Mouse (Mus musculus) embryonic facial prominence, embryonic 13.5 days (tissue): Measurements from ENCODE around the gene 2210407C18Rik. TPM values are rescaled to one million over a fixed set of nuclear protein-coding genes. Genes with fewer than 3 reads are reported as not detected.

Experiments used
- ATAC-seq: fragments of 200-750 bp; cut with Nextera tagmentation; 2 replicates; pipeline ENCODE4 v1.8.0; 2017; ENCODE audit warnings: low read depth; ENCODE audit not compliant: insufficient number of reproducible peaks, insufficient read depth, low FRiP score, low TSS enrichment
- H3K27ac ChIP-seq: fragments of 300-500 bp; sonication (generic); 2 replicates; pipeline ENCODE4 v1.5.1; 2015; ENCODE audit warnings: moderate library complexity, mild to moderate bottlenecking, inconsistent platforms
- H3K27me3 ChIP-seq: fragments of 300-500 bp; sonication (generic); 2 replicates; pipeline ENCODE4 v1.6.1; 2015; ENCODE audit warnings: mild to moderate bottlenecking, inconsistent platforms
- H3K36me3 ChIP-seq: fragments of 300-500 bp; sonication (generic); 2 replicates; pipeline ENCODE4 v1.6.1; 2015; ENCODE audit warnings: mild to moderate bottlenecking, inconsistent platforms
- H3K4me1 ChIP-seq: fragments of 300-500 bp; sonication (generic); 2 replicates; pipeline ENCODE4 v1.6.1; 2015; ENCODE audit warnings: inconsistent platforms
- H3K4me2 ChIP-seq: fragments of 300-500 bp; sonication (generic); 2 replicates; pipeline ENCODE4 v1.6.1; 2015; ENCODE audit warnings: moderate library complexity, mild to moderate bottlenecking, inconsistent platforms
- H3K4me3 ChIP-seq: fragments of 300-500 bp; sonication (generic); 2 replicates; pipeline ENCODE4 v1.5.1; 2015; ENCODE audit warnings: mild to moderate bottlenecking, inconsistent platforms
- H3K9ac ChIP-seq: fragments of 300-500 bp; sonication (generic); 2 replicates; pipeline ENCODE4 v1.6.1; 2015; ENCODE audit warnings: mild to moderate bottlenecking, inconsistent platforms
- H3K9me3 ChIP-seq: fragments of 300-500 bp; sonication (generic); 2 replicates; pipeline ENCODE4 v1.6.1; 2016; ENCODE audit warnings: inconsistent platforms
- WGBS: fragments of 180-500 bp; shearing (Covaris S2); methylation state at CpG from one replicate; pipeline ENCODE4 v1.1.7; 2015; ENCODE audit warnings: mixed read lengths; 5-methylcytosine and 5-hydroxymethylcytosine counted together
- polyA plus RNA-seq: library from polyadenylated mRNA; unstranded; fragments of >200 nt; fragmentation: Nextera tagmentation; extraction: Ambion mirVana; gene quantifications from 2 replicates; pipeline ENCODE4 v1.2.1, GENCODE M21; 2015

2210407C18Rik gene
- polyA plus RNA-seq, 1 experiment from 2014 or later, result not detected

DNA sequence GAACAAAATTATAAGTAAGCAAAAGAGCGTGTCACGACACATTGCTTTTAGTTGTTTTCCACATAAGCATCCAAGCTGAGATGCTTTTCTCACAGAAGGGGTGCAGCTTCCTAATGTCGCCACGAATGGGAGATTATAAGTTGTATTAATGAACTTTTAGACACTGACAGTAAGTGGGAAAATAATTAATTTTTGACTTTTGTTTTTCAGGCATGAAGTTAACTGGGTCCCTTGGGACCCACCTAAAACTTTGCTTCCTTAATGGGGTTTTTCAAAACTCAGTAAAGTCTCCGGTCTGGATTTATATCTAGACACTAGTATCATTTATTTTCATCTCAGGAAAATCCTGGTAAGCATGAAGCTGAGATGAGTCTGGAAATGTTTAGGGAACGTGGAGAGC lies 21.1 kb downstream of the 2210407C18Rik start, which contains the start of gene Olfr324:
Gene Olfr324 (plus strand): TSS at position 301 of the 400 bp plus-strand sequence.
- 70% methylated on average over 6 of the region's 6 CpGs for WGBS
- no peak within 1 kb of the TSS for H3K4me3 ChIP-seq

DNA sequence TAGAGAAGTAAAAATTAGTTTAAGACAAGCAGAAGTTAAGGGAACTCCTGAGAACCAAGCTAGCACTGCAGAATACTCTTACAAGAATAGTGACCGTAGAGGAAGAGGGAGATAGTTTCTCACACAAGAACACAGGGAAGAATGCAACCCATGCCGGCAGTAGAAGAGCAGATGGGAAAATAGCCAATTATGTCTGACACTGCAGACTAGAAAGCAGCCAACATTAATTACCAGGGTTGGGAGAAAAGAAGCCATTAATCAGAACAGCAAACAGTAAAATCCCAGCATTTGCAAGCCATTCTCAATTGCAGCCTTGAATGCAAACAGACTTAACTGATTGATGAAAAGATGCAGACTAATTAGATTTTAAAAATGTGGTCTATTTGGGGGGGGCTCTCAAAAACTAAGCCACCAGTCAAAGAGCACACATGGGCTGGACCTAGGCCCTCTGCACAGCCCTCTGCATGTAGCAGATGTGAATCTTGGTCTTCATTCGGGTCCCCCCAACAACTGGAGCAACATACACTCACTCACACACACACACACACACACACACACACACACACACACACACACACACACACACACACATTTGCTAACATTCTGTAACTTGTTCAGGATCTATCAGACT lies 27.1 kb downstream of the 2210407C18Rik start:
- no peak overlapping the region for H3K9ac ChIP-seq
- H3K9me3 ChIP-seq, result no peaks in the 10 kb centered on the region
- no peak overlapping the region for H3K27ac ChIP-seq
- no peak for ATAC-seq
- H3K4me3 ChIP-seq, result no peak overlapping the region
- no peaks in the 10 kb centered on the region for H3K36me3 ChIP-seq
- WGBS, result 45% methylated on average over 3 of the region's 3 CpGs
- no peaks in the 10 kb centered on the region; the same call in 1 of the 2 replicates for H3K27me3 ChIP-seq
- H3K4me1 ChIP-seq, result no peaks in the 10 kb centered on the region
- H3K4me2 ChIP-seq, result no peak overlapping the region

More for the DNA sequence above, 21.1 kb downstream of the 2210407C18Rik start, which contains the start of gene Olfr324:
- ATAC-seq, result no peak
- Histone ChIP-seq H3K27me3 (no peaks in the 10 kb centered on the region), H3K4me2 (no peak within 1 kb of the TSS), H3K4me1 (no peaks in the 10 kb centered on the region), H3K27ac (no peak within 1 kb of the TSS), H3K9ac (no peak within 1 kb of the TSS), H3K36me3 (no peaks in the 10 kb centered on the region), H3K9me3 (no peaks in the 10 kb centered on the region)

DNA sequence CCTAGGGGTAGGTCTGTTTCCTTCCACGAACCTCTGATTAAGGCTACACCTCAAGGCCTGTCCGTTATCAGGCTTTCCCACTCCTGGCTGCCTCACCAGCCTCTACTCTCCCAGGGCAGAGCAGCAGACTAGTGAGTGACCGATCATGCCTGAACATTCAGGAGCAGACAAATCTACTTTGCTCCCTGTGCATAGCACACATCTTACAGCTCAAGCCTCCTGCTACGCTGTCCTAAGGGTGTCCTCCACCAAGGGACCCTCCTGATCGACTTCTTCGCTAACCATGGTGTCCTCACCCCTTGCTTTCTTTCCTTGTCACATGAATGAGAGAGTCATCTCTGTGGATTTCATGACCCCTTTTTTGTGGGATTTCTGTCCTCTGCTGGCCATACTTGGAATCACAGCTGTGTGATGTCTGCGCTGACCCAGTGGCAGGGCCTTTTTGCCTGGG lies 28.0 kb downstream of the 2210407C18Rik start:
- H3K27ac ChIP-seq, result no peak overlapping the region
- 71% methylated on average over 7 of the region's 7 CpGs for WGBS
- no peaks in the 10 kb centered on the region for H3K36me3 ChIP-seq
- no peak overlapping the region for H3K4me3 ChIP-seq
- ATAC-seq, result no peak
- H3K9ac ChIP-seq, result no peak overlapping the region
- H3K9me3 ChIP-seq, result no peaks in the 10 kb centered on the region
- no peak overlapping the region for H3K4me2 ChIP-seq
- H3K4me1 ChIP-seq, result no peaks in the 10 kb centered on the region
- no peaks in the 10 kb centered on the region; the same call in 1 of the 2 replicates for H3K27me3 ChIP-seq

- WGBS, result 75% methylated on average over 8 of the region's 8 CpGs
These were observed 37.2 kb downstream of the 2210407C18Rik start for GRCm38 (mm10) chr11:58578636-58579035.

GRCm38 (mm10) chr11:58577430-58577829 lies 38.4 kb downstream of the 2210407C18Rik start, which contains the start of gene Olfr325:
TSS of gene Olfr325 (plus strand) at chr11:58577730.
- ATAC-seq, result no peak
- 84% methylated on average over 1 of the region's 1 CpGs for WGBS
- Histone ChIP-seq H3K36me3 (no peaks in the 10 kb centered on the region), H3K9ac (no peak within 1 kb of the TSS), H3K9me3 (no peaks in the 10 kb centered on the region), H3K27me3 (0 out of 2 replicates have a peak, but pooled peaks cover 6% of the 10 kb centered on the region), H3K4me3 (no peak within 1 kb of the TSS), H3K4me1 (no peaks in the 10 kb centered on the region), H3K4me2 (no peak within 1 kb of the TSS), H3K27ac (no peak within 1 kb of the TSS)

More at GRCm38 (mm10) chr11:58578636-58579035, 37.2 kb downstream of the 2210407C18Rik start:
- ATAC-seq, result no peak
- Histone ChIP-seq H3K27me3 (0 out of 2 replicates have a peak, but pooled peaks cover 6% of the 10 kb centered on the region), H3K4me1 (no peaks in the 10 kb centered on the region), H3K27ac (no peak overlapping the region), H3K4me3 (no peak overlapping the region), H3K9me3 (no peaks in the 10 kb centered on the region), H3K4me2 (no peak overlapping the region), H3K36me3 (no peaks in the 10 kb centered on the region), H3K9ac (no peak overlapping the region)

DNA sequence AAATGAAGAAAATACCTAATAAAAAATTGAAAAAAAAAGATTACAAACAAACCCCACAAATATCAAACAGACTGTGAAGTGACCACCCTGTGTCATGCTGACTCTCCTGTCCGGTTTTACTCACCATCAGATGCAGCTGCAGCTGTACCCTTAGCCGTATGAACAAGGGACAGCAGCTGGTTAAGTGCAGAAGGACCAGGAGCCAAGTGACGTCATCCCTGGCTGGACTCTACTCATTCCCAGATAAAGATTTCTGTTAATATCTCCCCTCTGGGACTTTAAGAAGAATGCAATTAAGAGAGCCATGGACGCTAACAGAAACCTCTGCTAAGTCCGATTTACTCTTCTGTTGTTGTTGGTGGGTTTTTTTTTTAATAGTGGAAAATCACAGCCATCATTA lies 45.5 kb downstream of the 2210407C18Rik start, which contains the start of gene Olfr224:
Gene Olfr224 (minus strand): TSS at position 149 of the 400 bp plus-strand sequence.
- Histone ChIP-seq H3K27ac (no peak within 1 kb of the TSS), H3K36me3 (no peaks in the 10 kb centered on the region), H3K4me2 (no peak within 1 kb of the TSS), H3K4me3 (no peak within 1 kb of the TSS), H3K4me1 (no peaks in the 10 kb centered on the region), H3K9me3 (no peaks in the 10 kb centered on the region), H3K27me3 (no peaks in the 10 kb centered on the region), H3K9ac (no peak within 1 kb of the TSS)
- 75% methylated on average over 5 of the region's 5 CpGs for WGBS
- ATAC-seq, result no peak

Other genes starting within 250 kb of the 2210407C18Rik start
- gene Lypd8, start 237.0 kb downstream of the 2210407C18Rik start, polyA plus RNA-seq, result 1.3 TPM in 1 of 2 replicates, not detected in the other
- gene 1810065E05Rik, start 195.0 kb downstream of the 2210407C18Rik start, polyA plus RNA-seq, result not detected in 2 replicates
- not detected in 2 replicates for gene Gm12253, start 183.5 kb downstream of the 2210407C18Rik start, polyA plus RNA-seq
- gene Lypd9, start 163.2 kb downstream of the 2210407C18Rik start, polyA plus RNA-seq, result not detected in 2 replicates
- gene Olfr30, start 153.8 kb downstream of the 2210407C18Rik start, polyA plus RNA-seq, result 0.14 TPM in 1 of 2 replicates, not detected in the other
- gene Olfr332, start 123.5 kb downstream of the 2210407C18Rik start, polyA plus RNA-seq, result not detected in 2 replicates
- gene Olfr331, start 113.5 kb downstream of the 2210407C18Rik start, polyA plus RNA-seq, result not detected in 2 replicates
- 0.54 TPM in 1 of 2 replicates, not detected in the other for gene Olfr330, start 81.2 kb downstream of the 2210407C18Rik start, polyA plus RNA-seq
- not detected in 2 replicates for gene Olfr329-ps, start 69.7 kb downstream of the 2210407C18Rik start, polyA plus RNA-seq
- gene Olfr328, start 60.4 kb downstream of the 2210407C18Rik start, polyA plus RNA-seq, result 0.10 TPM in 1 of 2 replicates, not detected in the other
- not detected in 2 replicates for gene Olfr224, start 45.5 kb downstream of the 2210407C18Rik start, polyA plus RNA-seq
- gene Olfr325, start 38.3 kb downstream of the 2210407C18Rik start, polyA plus RNA-seq, result not detected in 2 replicates
- gene Olfr324, start 21.0 kb downstream of the 2210407C18Rik start, polyA plus RNA-seq, result not detected in 2 replicates
- not detected in 2 replicates for gene Olfr323, start 14.4 kb upstream of the 2210407C18Rik start, polyA plus RNA-seq
- 0.13 and 0.23 TPM in 2 replicates for gene Trim58, start 24.4 kb upstream of the 2210407C18Rik start, polyA plus RNA-seq
- gene Olfr322, start 42.7 kb upstream of the 2210407C18Rik start, polyA plus RNA-seq, result not detected in 2 replicates
- gene Olfr320, start 65.0 kb upstream of the 2210407C18Rik start, polyA plus RNA-seq, result not detected in 2 replicates
- not detected in 2 replicates for gene Olfr319, start 83.1 kb upstream of the 2210407C18Rik start, polyA plus RNA-seq
- gene Olfr318, start 107.9 kb upstream of the 2210407C18Rik start, polyA plus RNA-seq, result not detected in 2 replicates
- gene Olfr317, start 123.1 kb upstream of the 2210407C18Rik start, polyA plus RNA-seq, result not detected in 2 replicates
- gene Olfr316, start 136.7 kb upstream of the 2210407C18Rik start, polyA plus RNA-seq, result not detected in 2 replicates
- gene Olfr315, start 157.1 kb upstream of the 2210407C18Rik start, polyA plus RNA-seq, result not detected in 2 replicates
- gene Olfr314, start 166.9 kb upstream of the 2210407C18Rik start, polyA plus RNA-seq, result not detected in 2 replicates
- gene Fam183b, start 185.9 kb upstream of the 2210407C18Rik start, polyA plus RNA-seq, result 0.69 TPM in 1 of 2 replicates, not detected in the other
- not detected in 2 replicates for gene Olfr313, start 198.9 kb upstream of the 2210407C18Rik start, polyA plus RNA-seq
- gene Olfr312, start 213.2 kb upstream of the 2210407C18Rik start, polyA plus RNA-seq, result not detected in 2 replicates
- not detected in 2 replicates for gene Olfr311, start 223.2 kb upstream of the 2210407C18Rik start, polyA plus RNA-seq
- gene Gm12258, start 231.1 kb upstream of the 2210407C18Rik start, polyA plus RNA-seq, result 10.8 and 12.3 TPM in 2 replicates